Mouse (Mus musculus) embryonic facial prominence, embryonic 15.5 days (tissue): Measurements from ENCODE around the gene Man1b1. TPM values are rescaled to one million over a fixed set of nuclear protein-coding genes. Genes with fewer than 3 reads are reported as not detected.

Experiments
- ATAC-seq: fragments of 200-750 bp; cut with Nextera tagmentation; 2 replicates; pipeline ENCODE4 v1.8.0; 2017; ENCODE audit warnings: low read depth, moderate TSS enrichment; ENCODE audit not compliant: insufficient number of reproducible peaks, low FRiP score, low TSS enrichment
- H3K27ac ChIP-seq: fragments of 300-500 bp; sonication (generic); replicated peaks from 2 replicates; pipeline ENCODE4 v1.5.1; 2015; ENCODE audit warnings: mild to moderate bottlenecking, inconsistent platforms
- H3K27me3 ChIP-seq: fragments of 300-500 bp; sonication (generic); 2 replicates; pipeline ENCODE4 v1.6.1; 2015; ENCODE audit warnings: inconsistent platforms
- H3K36me3 ChIP-seq: fragments of 300-500 bp; sonication (generic); 2 replicates; pipeline ENCODE4 v1.6.1; 2015; ENCODE audit warnings: mild to moderate bottlenecking, inconsistent platforms
- H3K4me1 ChIP-seq: fragments of 300-500 bp; sonication (generic); 2 replicates; pipeline ENCODE4 v1.6.1; 2015; ENCODE audit warnings: inconsistent platforms
- H3K4me2 ChIP-seq: fragments of 300-500 bp; sonication (generic); replicated peaks from 2 replicates; pipeline ENCODE4 v1.6.1; 2015; ENCODE audit warnings: mild to moderate bottlenecking, inconsistent platforms
- H3K4me3 ChIP-seq: fragments of 300-500 bp; sonication (generic); replicated peaks from 2 replicates; pipeline ENCODE4 v1.5.1; 2015; ENCODE audit warnings: mild to moderate bottlenecking, inconsistent platforms
- H3K9ac ChIP-seq: fragments of 300-500 bp; sonication (generic); 2 replicates; pipeline ENCODE4 v1.6.1; 2015; ENCODE audit warnings: inconsistent platforms
- H3K9me3 ChIP-seq: fragments of 300-500 bp; sonication (generic); replicated peaks from 2 replicates; pipeline ENCODE4 v1.6.1; 2016; ENCODE audit warnings: inconsistent platforms
- WGBS: fragments of 180-500 bp; shearing (Covaris S2); methylation state at CpG from one replicate; pipeline ENCODE4 v1.1.7; 2015; 5-methylcytosine and 5-hydroxymethylcytosine counted together
- polyA plus RNA-seq: library from polyadenylated mRNA; unstranded; fragments of >200 nt; fragmentation: Nextera tagmentation; extraction: Ambion mirVana; gene quantifications from 2 replicates; pipeline ENCODE4 v1.2.1, GENCODE M21; 2015

Man1b1 gene
- polyA plus RNA-seq, 1 experiment from 2014 or later: 54.4 TPM

GRCm38 (mm10) chr2:25395721-25396596 is 63.8 kb downstream of the Man1b1 start, which contains the start of gene Entpd2:
Entpd2 (plus strand) TSS chr2:25395874.
- H3K4me1 ChIP-seq: peaks cover 28% of the 10 kb centered on the region
- no peaks in the 10 kb centered on the region for H3K9me3 ChIP-seq
- H3K4me2 ChIP-seq: peak within 1 kb of the TSS; percentile 79
- H3K36me3 ChIP-seq: no peaks in the 10 kb centered on the region
- peaks cover 66% of the 10 kb centered on the region for H3K27me3 ChIP-seq
- peak within 1 kb of the TSS; percentile 46 for H3K4me3 ChIP-seq
- no peak within 1 kb of the TSS for H3K27ac ChIP-seq
- ATAC-seq: no peak
- peak within 1 kb of the TSS; percentile 23; the same call in 1 of the 2 replicates for H3K9ac ChIP-seq
- WGBS: 1% methylated on average over 57 of the region's 57 CpGs

GRCm38 (mm10) chr2:25396597-25396983 is 64.5 kb downstream of the Man1b1 start:
- Histone ChIP-seq H3K4me1 (peaks cover 28% of the 10 kb centered on the region), H3K27me3 (peaks cover 72% of the 10 kb centered on the region), H3K36me3 (no peaks in the 10 kb centered on the region), H3K4me3 (peak overlapping the region; percentile 46), H3K4me2 (peak overlapping the region; percentile 79), H3K27ac (no peak overlapping the region), H3K9me3 (no peaks in the 10 kb centered on the region), H3K9ac (no peak overlapping the region)
- 32% methylated on average over 3 of the region's 3 CpGs for WGBS
- ATAC-seq: no peak

- WGBS: 17% methylated on average over 1 of the region's 1 CpGs
- no peak for ATAC-seq
- H3K9ac ChIP-seq: no peak overlapping the region
- H3K27me3 ChIP-seq: peaks cover 76% of the 10 kb centered on the region
- peaks cover 28% of the 10 kb centered on the region for H3K4me1 ChIP-seq
- H3K36me3 ChIP-seq: no peaks in the 10 kb centered on the region
- no peak overlapping the region for H3K27ac ChIP-seq
- no peak overlapping the region for H3K4me2 ChIP-seq
- no peaks in the 10 kb centered on the region for H3K9me3 ChIP-seq
- no peak overlapping the region for H3K4me3 ChIP-seq
Measured at GRCm38 (mm10) chr2:25397010-25397409, 64.9 kb downstream of the Man1b1 start.

- 87% methylated on average over 7 of the region's 7 CpGs for WGBS
- Histone ChIP-seq H3K4me2 (no peak overlapping the region), H3K27me3 (peaks cover 86% of the 10 kb centered on the region), H3K27ac (no peak overlapping the region), H3K36me3 (no peaks in the 10 kb centered on the region), H3K9me3 (no peaks in the 10 kb centered on the region), H3K4me1 (peaks cover 37% of the 10 kb centered on the region), H3K4me3 (no peak overlapping the region), H3K9ac (no peak overlapping the region)
- no peak for ATAC-seq
Measured at GRCm38 (mm10) chr2:25398065-25398464, 65.9 kb downstream of the Man1b1 start.

DNA sequence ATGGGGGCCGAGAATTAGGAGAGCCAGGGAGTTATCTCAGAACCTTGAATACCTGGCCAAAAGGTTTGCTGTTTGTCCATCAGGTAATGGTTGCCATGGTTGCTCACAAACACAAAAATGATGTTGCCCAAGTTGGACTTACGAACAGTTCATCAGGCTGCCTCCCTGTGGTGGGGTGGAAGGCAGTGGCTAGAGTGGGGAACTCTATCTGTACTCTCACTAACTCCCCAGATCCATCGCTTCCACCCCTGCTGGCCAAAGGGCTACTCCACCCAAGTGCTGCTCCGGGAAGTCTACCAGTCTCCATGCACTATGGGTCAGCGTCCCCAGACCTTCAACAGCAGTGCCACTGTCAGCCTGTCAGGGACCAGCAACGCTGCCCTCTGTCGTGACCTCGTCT is 66.9 kb downstream of the Man1b1 start, which contains the start of gene Npdc1:
Gene Npdc1, plus strand, starts transcription at position 301 of the 400 bp plus-strand sequence.
- Histone ChIP-seq H3K36me3 (no peaks in the 10 kb centered on the region), H3K4me1 (peaks cover 43% of the 10 kb centered on the region), H3K27me3 (peaks cover 94% of the 10 kb centered on the region), H3K27ac (no peak within 1 kb of the TSS), H3K9ac (no peak within 1 kb of the TSS), H3K9me3 (no peaks in the 10 kb centered on the region), H3K4me2 (no peak within 1 kb of the TSS), H3K4me3 (no peak within 1 kb of the TSS)
- 69% methylated on average over 8 of the region's 8 CpGs for WGBS
- no peak for ATAC-seq

GRCm38 (mm10) chr2:25400291-25400690 is 68.2 kb downstream of the Man1b1 start:
- no peaks in the 10 kb centered on the region for H3K9me3 ChIP-seq
- 0 out of 2 replicates have a peak overlapping the region, but pooled peaks have one; percentile 20 for H3K4me3 ChIP-seq
- no peak for ATAC-seq
- peak overlapping the region; percentile 35; the same call in 1 of the 2 replicates for H3K4me2 ChIP-seq
- peaks cover 34% of the 10 kb centered on the region for H3K4me1 ChIP-seq
- H3K36me3 ChIP-seq: no peaks in the 10 kb centered on the region
- peaks cover 90% of the 10 kb centered on the region for H3K27me3 ChIP-seq
- WGBS: 15% methylated on average over 16 of the region's 16 CpGs
- H3K27ac ChIP-seq: no peak overlapping the region
- no peak overlapping the region for H3K9ac ChIP-seq

DNA sequence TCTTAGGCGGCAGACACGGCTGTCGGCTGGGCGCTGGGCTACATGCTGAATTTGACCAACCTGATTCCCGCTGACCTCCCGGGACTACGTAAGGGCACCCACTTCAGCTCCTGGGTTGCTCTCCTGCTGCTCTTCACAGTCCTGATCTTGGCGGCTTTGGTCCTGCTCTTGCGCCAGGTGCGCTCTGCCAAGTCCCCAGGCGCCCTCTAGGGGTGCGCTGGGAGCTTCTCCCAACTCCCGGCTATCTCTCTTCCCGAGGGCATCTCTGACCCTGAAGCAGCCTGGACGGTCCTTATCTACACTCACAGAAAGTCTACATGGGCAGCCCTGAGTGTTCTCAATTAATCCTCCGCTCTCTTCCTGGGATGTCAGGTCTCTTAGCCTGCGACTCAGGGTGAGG is 68.6 kb downstream of the Man1b1 start:
- WGBS: 4% methylated on average over 17 of the region's 17 CpGs
- 0 out of 2 replicates have a peak overlapping the region, but pooled peaks have one; percentile 20 for H3K4me3 ChIP-seq

More for the DNA sequence above, 68.6 kb downstream of the Man1b1 start:
- ATAC-seq: no peak
- Histone ChIP-seq H3K4me1 (peaks cover 30% of the 10 kb centered on the region), H3K36me3 (no peaks in the 10 kb centered on the region), H3K27me3 (peaks cover 86% of the 10 kb centered on the region), H3K4me2 (peak overlapping the region; percentile 35), H3K27ac (no peak overlapping the region), H3K9me3 (no peaks in the 10 kb centered on the region), H3K9ac (no peak overlapping the region)

Other genes starting within 250 kb of the Man1b1 start
- 0.37 and 0.39 TPM in 2 replicates for gene Noxa1, start 237.2 kb upstream of the Man1b1 start, polyA plus RNA-seq
- 26.8 and 26.9 TPM in 2 replicates for gene Nrarp, start 151.6 kb upstream of the Man1b1 start, polyA plus RNA-seq
- 9.3 and 10.5 TPM in 2 replicates for gene Tor4a, start 135.5 kb upstream of the Man1b1 start, polyA plus RNA-seq
- 114 and 115 TPM in 2 replicates for gene Nelfb, start 120.8 kb upstream of the Man1b1 start, polyA plus RNA-seq
- not detected in 2 replicates for gene Stpg3, start 117.7 kb upstream of the Man1b1 start, polyA plus RNA-seq
- 0.77 TPM in 1 of 2 replicates, not detected in the other for gene Fam166a, start 113.6 kb upstream of the Man1b1 start, polyA plus RNA-seq
- 590 and 660 TPM in 2 replicates for gene Tubb4b, start 107.6 kb upstream of the Man1b1 start, polyA plus RNA-seq
- not detected in 2 replicates for gene Slc34a3, start 98.0 kb upstream of the Man1b1 start, polyA plus RNA-seq
- gene Rnf224, start 95.6 kb upstream of the Man1b1 start, polyA plus RNA-seq: 0.20 and 0.24 TPM in 2 replicates
- gene Rnf208, start 90.1 kb upstream of the Man1b1 start, polyA plus RNA-seq: 18.4 and 22.9 TPM in 2 replicates
- 53.3 and 54.0 TPM in 2 replicates for gene Cysrt1, start 89.9 kb upstream of the Man1b1 start, polyA plus RNA-seq
- gene AL732309.1, start 85.5 kb upstream of the Man1b1 start, polyA plus RNA-seq: 8.2 and 9.4 TPM in 2 replicates
- gene Tmem203, start 76.9 kb upstream of the Man1b1 start, polyA plus RNA-seq: 23.8 and 25.6 TPM in 2 replicates
- 10.2 TPM in 2 replicates for gene Tprn, start 69.7 kb upstream of the Man1b1 start, polyA plus RNA-seq
- 258 and 263 TPM in 2 replicates for gene Ssna1, start 59.9 kb upstream of the Man1b1 start, polyA plus RNA-seq
- gene Anapc2, start 59.9 kb upstream of the Man1b1 start, polyA plus RNA-seq: 134 and 136 TPM in 2 replicates
- not detected in 2 replicates for gene Tmem210, start 44.2 kb upstream of the Man1b1 start, polyA plus RNA-seq
- gene Lrrc26, start 42.4 kb upstream of the Man1b1 start, polyA plus RNA-seq: 4.9 and 5.2 TPM in 2 replicates
- 0.33 and 0.71 TPM in 2 replicates for gene Grin1, start 13.2 kb upstream of the Man1b1 start, polyA plus RNA-seq
- gene Dpp7, start 24.0 kb downstream of the Man1b1 start, polyA plus RNA-seq: 24.6 and 25.5 TPM in 2 replicates
- gene Uap1l1, start 33.3 kb downstream of the Man1b1 start, polyA plus RNA-seq: 18.4 and 21.7 TPM in 2 replicates
- gene Sapcd2, start 40.0 kb downstream of the Man1b1 start, polyA plus RNA-seq: 29.2 and 32.8 TPM in 2 replicates
- gene Entpd2, start 63.5 kb downstream of the Man1b1 start, polyA plus RNA-seq: 7.4 and 9.0 TPM in 2 replicates
- gene Npdc1, start 67.0 kb downstream of the Man1b1 start, polyA plus RNA-seq: 64.9 and 67.8 TPM in 2 replicates
- gene Fut7, start 90.9 kb downstream of the Man1b1 start, polyA plus RNA-seq: 0.08 and 0.20 TPM in 2 replicates
- 4.0 and 4.1 TPM in 2 replicates for gene Abca2, start 96.4 kb downstream of the Man1b1 start, polyA plus RNA-seq
- 72.8 and 75.5 TPM in 2 replicates for gene Clic3, start 124.5 kb downstream of the Man1b1 start, polyA plus RNA-seq
- 48.7 and 49.1 TPM in 2 replicates for gene Paxx, start 128.8 kb downstream of the Man1b1 start, polyA plus RNA-seq
- 18.7 and 20.8 TPM in 2 replicates for gene Ptgds, start 137.7 kb downstream of the Man1b1 start, polyA plus RNA-seq
- gene Lcn12, start 161.6 kb downstream of the Man1b1 start, polyA plus RNA-seq: not detected in 2 replicates
- gene Fbxw5, start 168.4 kb downstream of the Man1b1 start, polyA plus RNA-seq: 81.2 and 96.3 TPM in 2 replicates
- 5.6 and 7.2 TPM in 2 replicates for gene C8g, start 169.4 kb downstream of the Man1b1 start, polyA plus RNA-seq
- 34.8 and 36.2 TPM in 2 replicates for gene Traf2, start 214.6 kb downstream of the Man1b1 start, polyA plus RNA-seq
- 355 and 373 TPM in 2 replicates for gene Edf1, start 225.5 kb downstream of the Man1b1 start, polyA plus RNA-seq
- 3.3 and 4.9 TPM in 2 replicates for gene Mamdc4, start 242.5 kb downstream of the Man1b1 start, polyA plus RNA-seq
- gene Phpt1, start 242.9 kb downstream of the Man1b1 start, polyA plus RNA-seq: 147 and 157 TPM in 2 replicates
- 0.60 and 0.63 TPM in 2 replicates for gene Ajm1, start 249.4 kb downstream of the Man1b1 start, polyA plus RNA-seq